Mouse (Mus musculus) gastrocnemius, adult 18-20 months (tissue): ENCODE measurements around the gene Ctr9. TPM values are rescaled to one million over a fixed set of nuclear protein-coding genes. Genes with fewer than 3 reads are reported as not detected.

ENCODE experiments used
- DNase-seq: peaks from one replicate; pipeline ENCODE4 v3.0.0; 2021; ENCODE audit warnings: low spot score
- long read RNA-seq, 2 experiments: library from polyadenylated mRNA; stranded (forward); transcript quantifications; one replicate each; pipeline ENCODE4 v2.0.0; 2021
- total RNA-seq, 2 experiments: library from RNA; stranded (reverse); gene quantifications; 2 replicates each; pipeline ENCODE4 v1.2.3; 2021

Gene Ctr9
- total RNA-seq = 10 to 100 TPM; 16.9 to 18.7 TPM
- long read RNA-seq, experiment 1, full-length matches to known transcripts = 14 of 18 reads
- long read RNA-seq, experiment 1, partial matches to known transcripts = 3 of 18 reads
- long read RNA-seq, experiment 1, other reads (novel, unspliced or antisense) = 1 of 18 reads
- long read RNA-seq, experiment 2, full-length matches to known transcripts = 14 of 18 reads
- long read RNA-seq, experiment 2, partial matches to known transcripts = 2 of 18 reads
- long read RNA-seq, experiment 2, other reads (novel, unspliced or antisense) = 2 of 18 reads

GRCm38 (mm10) chr7:111028281-111029045, at the start of gene Ctr9:
Gene Ctr9 (plus strand): TSS chr7:111028951.
- peak; percentile 93 for DNase-seq

GRCm38 (mm10) chr7:110981036-110981435, 47.7 kb upstream of the Ctr9 start:
- DNase-seq = no peak

GRCm38 (mm10) chr7:110982053-110982705, 46.6 kb upstream of the Ctr9 start, which contains the start of gene Mrvi1:
Gene Mrvi1 (minus strand): TSS chr7:110982461.
- peak; percentile 39 for DNase-seq

GRCm38 (mm10) chr7:110982764-110983163, 46.0 kb upstream of the Ctr9 start:
- peak; percentile 56 for DNase-seq

GRCm38 (mm10) chr7:110983621-110984020, 45.1 kb upstream of the Ctr9 start:
- no peak for DNase-seq

- DNase-seq = no peak
These were observed 43.0 kb upstream of the Ctr9 start for GRCm38 (mm10) chr7:110985581-110986265.

- DNase-seq = no peak
These were observed 40.7 kb upstream of the Ctr9 start for GRCm38 (mm10) chr7:110988081-110988480.

- DNase-seq = no peak
These were observed 39.4 kb upstream of the Ctr9 start for GRCm38 (mm10) chr7:110989286-110989879.

- DNase-seq = no peak
These were observed 38.2 kb upstream of the Ctr9 start for GRCm38 (mm10) chr7:110990356-110991220.

GRCm38 (mm10) chr7:110991221-110991494, 37.6 kb upstream of the Ctr9 start:
- no peak for DNase-seq

- no peak for DNase-seq
These were observed 29.6 kb upstream of the Ctr9 start for GRCm38 (mm10) chr7:110998887-110999827.

GRCm38 (mm10) chr7:111004136-111004840, 24.5 kb upstream of the Ctr9 start:
- DNase-seq = no peak

- no peak for DNase-seq
These were observed 14.6 kb upstream of the Ctr9 start for GRCm38 (mm10) chr7:111014039-111014605.

- peak; percentile 87 for DNase-seq
These were observed 13.9 kb upstream of the Ctr9 start for GRCm38 (mm10) chr7:111014893-111015292.

GRCm38 (mm10) chr7:111015731-111016130, 13.0 kb upstream of the Ctr9 start:
- no peak for DNase-seq

- DNase-seq = no peak
These were observed 11.8 kb upstream of the Ctr9 start for GRCm38 (mm10) chr7:111016921-111017320.

GRCm38 (mm10) chr7:111020814-111021213, 7.9 kb upstream of the Ctr9 start:
- no peak for DNase-seq

GRCm38 (mm10) chr7:111024068-111024594, 4.6 kb upstream of the Ctr9 start:
- no peak for DNase-seq
